Mouse (Mus musculus) granulocyte monocyte progenitor cell, adult 5-6 weeks (primary cell): ENCODE measurements around the gene Bcl10. TPM values are rescaled to one million over a fixed set of nuclear protein-coding genes. Genes with fewer than 3 reads are reported as not detected.
"Not testable (repeated sequence)": the region's sequence is repeated elsewhere in the genome, so short reads cannot be mapped to it uniquely, and the experiment has no call there.

Source experiments
- ATAC-seq: replicated peaks from 2 replicates; pipeline ENCODE4 v1.8.0; 2016; ENCODE audit warnings: mild to moderate bottlenecking, moderate TSS enrichment, inconsistent platforms; ENCODE audit not compliant: poor library complexity, severe bottlenecking
- total RNA-seq, 2 experiments: library from RNA; stranded (forward) in 1 of 2; stranded (reverse) in 1 of 2; fragments of 200-712, 200-1000 nt in 1 of 2; fragments of >200 nt in 1 of 2; fragmentation: Nextera tagmentation in 1 of 2; gene quantifications; 2 replicates each; pipeline ENCODE4 v1.2.3; 2014 to 2017

Bcl10 gene
- 23.8 and 47.4 TPM in 2 replicates for total RNA-seq (2014; fragmentation: Nextera tagmentation)
- 37.1 and 48.8 TPM in 2 replicates for total RNA-seq (2017)

GRCm38 (mm10) chr3:145922019-145922854, at the start of gene Bcl10:
Bcl10 (plus strand) TSS chr3:145922804.
- no peak for ATAC-seq

GRCm38 (mm10) chr3:145873271-145873670, 49.3 kb upstream of the Bcl10 start:
- no peak for ATAC-seq

GRCm38 (mm10) chr3:145874126-145874525, 48.5 kb upstream of the Bcl10 start:
- ATAC-seq = no peak

- no peak; the same call in 1 of the 2 replicates for ATAC-seq
These were observed 46.5 kb upstream of the Bcl10 start for GRCm38 (mm10) chr3:145876120-145876519.

GRCm38 (mm10) chr3:145878867-145879266, 43.7 kb upstream of the Bcl10 start:
- not testable (repeated sequence) for ATAC-seq

GRCm38 (mm10) chr3:145880335-145880734, 42.3 kb upstream of the Bcl10 start:
- ATAC-seq = no peak

GRCm38 (mm10) chr3:145882076-145882874, 40.3 kb upstream of the Bcl10 start:
- ATAC-seq = no peak

GRCm38 (mm10) chr3:145883233-145883632, 39.4 kb upstream of the Bcl10 start:
- ATAC-seq = no peak

GRCm38 (mm10) chr3:145885376-145885775, 37.2 kb upstream of the Bcl10 start:
- ATAC-seq = no peak

GRCm38 (mm10) chr3:145885851-145886464, 36.6 kb upstream of the Bcl10 start:
- ATAC-seq = no peak

- ATAC-seq = no peak
These were observed 35.1 kb upstream of the Bcl10 start for GRCm38 (mm10) chr3:145887430-145887971.

GRCm38 (mm10) chr3:145890346-145891132, 32.1 kb upstream of the Bcl10 start:
- ATAC-seq = no peak

GRCm38 (mm10) chr3:145892451-145892850, 30.2 kb upstream of the Bcl10 start:
- ATAC-seq = no peak

- no peak for ATAC-seq
These were observed 28.5 kb upstream of the Bcl10 start for GRCm38 (mm10) chr3:145894131-145894530.

- ATAC-seq = no peak
These were observed 24.9 kb upstream of the Bcl10 start for GRCm38 (mm10) chr3:145897749-145898148.

- no peak for ATAC-seq
These were observed 22.8 kb upstream of the Bcl10 start for GRCm38 (mm10) chr3:145899832-145900231.

GRCm38 (mm10) chr3:145903530-145903929, 19.1 kb upstream of the Bcl10 start:
- no peak for ATAC-seq

GRCm38 (mm10) chr3:145904850-145905776, 17.5 kb upstream of the Bcl10 start:
- peak; percentile 43; the same call in 1 of the 2 replicates for ATAC-seq

GRCm38 (mm10) chr3:145906582-145906981, 16.0 kb upstream of the Bcl10 start:
- no peak for ATAC-seq
